Mouse (Mus musculus): ENCODE measurements around the gene Fbxo21.

The Fbxo21 gene

GRCm38 (mm10) chr5:117980921-117981320, 4.4 kb downstream of the Fbxo21 start:
- no peak for DNase-seq

- no peak for DNase-seq
Observed at GRCm38 (mm10) chr5:117981943-117982342, 5.4 kb downstream of the Fbxo21 start.

GRCm38 (mm10) chr5:117986327-117986726, 9.8 kb downstream of the Fbxo21 start:
- peak; percentile 65 to 79 for DNase-seq

- no peak for DNase-seq
Observed at GRCm38 (mm10) chr5:117987891-117988290, 11.4 kb downstream of the Fbxo21 start.

- no peak for DNase-seq
Observed at GRCm38 (mm10) chr5:117988367-117988766, 11.8 kb downstream of the Fbxo21 start.

- DNase-seq = peak; percentile 36 to 71
Observed at GRCm38 (mm10) chr5:117989773-117990172, 13.2 kb downstream of the Fbxo21 start.

GRCm38 (mm10) chr5:117990957-117991356, 14.4 kb downstream of the Fbxo21 start:
- no peak for DNase-seq

GRCm38 (mm10) chr5:117993550-117993949, 17.0 kb downstream of the Fbxo21 start:
- DNase-seq = no peak

- DNase-seq = peak; percentile 66 to 87
Observed at GRCm38 (mm10) chr5:117995372-117995901, 18.9 kb downstream of the Fbxo21 start.

GRCm38 (mm10) chr5:117995911-117996310, 19.4 kb downstream of the Fbxo21 start:
- no peak for DNase-seq

- no peak for DNase-seq
Observed at GRCm38 (mm10) chr5:117996581-117996980, 20.1 kb downstream of the Fbxo21 start.

- peak; percentile 57 to 87 for DNase-seq
Observed at GRCm38 (mm10) chr5:117997434-117997970, 21.0 kb downstream of the Fbxo21 start.

GRCm38 (mm10) chr5:117999061-117999460, 22.5 kb downstream of the Fbxo21 start:
- DNase-seq = no peak

- no peak for DNase-seq
Observed at GRCm38 (mm10) chr5:117999584-117999983, 23.1 kb downstream of the Fbxo21 start.

- peak; percentile 75 to 82 for DNase-seq
Observed at GRCm38 (mm10) chr5:118002059-118002458, 25.5 kb downstream of the Fbxo21 start.

- DNase-seq = peak; percentile 70 to 72
Observed at GRCm38 (mm10) chr5:118004619-118005018, 28.1 kb downstream of the Fbxo21 start.

GRCm38 (mm10) chr5:118005728-118006127, 29.2 kb downstream of the Fbxo21 start:
- DNase-seq = peak; percentile 67 to 69

- no peak for DNase-seq
Observed at GRCm38 (mm10) chr5:118008344-118008743, 31.8 kb downstream of the Fbxo21 start.

GRCm38 (mm10) chr5:118010872-118011271, 34.3 kb downstream of the Fbxo21 start:
- DNase-seq = no peak

- DNase-seq = no peak
Observed at GRCm38 (mm10) chr5:118011796-118012195, 35.3 kb downstream of the Fbxo21 start.

GRCm38 (mm10) chr5:118015028-118015427, 38.5 kb downstream of the Fbxo21 start:
- DNase-seq = peak; percentile 88 to 93

- no peak for DNase-seq
Observed at GRCm38 (mm10) chr5:118015669-118016068, 39.1 kb downstream of the Fbxo21 start.

GRCm38 (mm10) chr5:118017527-118017926, 41.0 kb downstream of the Fbxo21 start:
- DNase-seq = no peak

GRCm38 (mm10) chr5:118019905-118020304, 43.4 kb downstream of the Fbxo21 start:
- DNase-seq = peak; percentile 33 to 60

GRCm38 (mm10) chr5:118023053-118023452, 46.5 kb downstream of the Fbxo21 start:
- DNase-seq = no peak

Measured in kidney, postnatal 25 days (tissue).